Mouse (Mus musculus): Measurements from ENCODE around the gene Pelp1.
A peak's percentile ranks its signal among the peaks of the same experiment; 100 is the strongest.

Gene Pelp1

GRCm38 (mm10) chr11:70409594-70410296, at the start of gene Pelp1:
Gene Pelp1 (minus strand): TSS chr11:70410031.
- DNase-seq (ENCODE audit: low spot score in 2 of 2) = peak; percentile 91 to 94

GRCm38 (mm10) chr11:70458688-70459600, 49.1 kb upstream of the Pelp1 start, which contains the start of gene Zmynd15:
Gene Zmynd15 (plus strand): TSS chr11:70459433.
- no peak for DNase-seq (ENCODE audit: low spot score in 2 of 2)

GRCm38 (mm10) chr11:70453261-70454044, 43.6 kb upstream of the Pelp1 start:
- DNase-seq (ENCODE audit: low spot score in 2 of 2) = no peak

- DNase-seq (ENCODE audit: low spot score in 2 of 2) = peak; percentile 83 to 95
Observed at GRCm38 (mm10) chr11:70451797-70452498, 42.1 kb upstream of the Pelp1 start, which contains the start of gene Med11. Gene Med11 (plus strand): TSS chr11:70451919.

- DNase-seq (ENCODE audit: low spot score in 2 of 2) = no peak
Observed at GRCm38 (mm10) chr11:70450926-70451325, 41.1 kb upstream of the Pelp1 start.

- no peak for DNase-seq (ENCODE audit: low spot score in 2 of 2)
Observed at GRCm38 (mm10) chr11:70447373-70447772, 37.5 kb upstream of the Pelp1 start.

GRCm38 (mm10) chr11:70446756-70447155, 36.9 kb upstream of the Pelp1 start:
- no peak for DNase-seq (ENCODE audit: low spot score in 2 of 2)

- no peak for DNase-seq (ENCODE audit: low spot score in 2 of 2)
Observed at GRCm38 (mm10) chr11:70444667-70445066, 34.8 kb upstream of the Pelp1 start.

- no peak for DNase-seq (ENCODE audit: low spot score in 2 of 2)
Observed at GRCm38 (mm10) chr11:70443964-70444363, 34.1 kb upstream of the Pelp1 start.

GRCm38 (mm10) chr11:70441882-70442281, 32.1 kb upstream of the Pelp1 start:
- DNase-seq (ENCODE audit: low spot score in 2 of 2) = no peak

- DNase-seq (ENCODE audit: low spot score in 2 of 2) = no peak
Observed at GRCm38 (mm10) chr11:70440637-70441036, 30.8 kb upstream of the Pelp1 start.

GRCm38 (mm10) chr11:70438728-70439374, 29.0 kb upstream of the Pelp1 start:
- DNase-seq (ENCODE audit: low spot score in 2 of 2) = no peak

- no peak for DNase-seq (ENCODE audit: low spot score in 2 of 2)
Observed at GRCm38 (mm10) chr11:70437426-70437825, 27.6 kb upstream of the Pelp1 start.

- no peak for DNase-seq (ENCODE audit: low spot score in 2 of 2)
Observed at GRCm38 (mm10) chr11:70435476-70435875, 25.6 kb upstream of the Pelp1 start.

GRCm38 (mm10) chr11:70433951-70434350, 24.1 kb upstream of the Pelp1 start:
- DNase-seq (ENCODE audit: low spot score in 2 of 2) = no peak

GRCm38 (mm10) chr11:70433569-70433943, 23.7 kb upstream of the Pelp1 start:
- no peak for DNase-seq (ENCODE audit: low spot score in 2 of 2)

- DNase-seq (ENCODE audit: low spot score in 2 of 2) = no peak
Observed at GRCm38 (mm10) chr11:70432895-70433568, 23.2 kb upstream of the Pelp1 start.

- DNase-seq (ENCODE audit: low spot score in 2 of 2) = peak; percentile 97 to 98
Observed at GRCm38 (mm10) chr11:70432048-70432894, 22.4 kb upstream of the Pelp1 start, which contains the start of gene Arrb2. Gene Arrb2 (plus strand): TSS chr11:70432635.

- DNase-seq (ENCODE audit: low spot score in 2 of 2) = no peak
Observed at GRCm38 (mm10) chr11:70431574-70431973, 21.7 kb upstream of the Pelp1 start.

All from cerebellum, postnatal 4 days (tissue).